23 mouse cellular contexts compared by ENCODE assay signal in the genomic region with DNA sequence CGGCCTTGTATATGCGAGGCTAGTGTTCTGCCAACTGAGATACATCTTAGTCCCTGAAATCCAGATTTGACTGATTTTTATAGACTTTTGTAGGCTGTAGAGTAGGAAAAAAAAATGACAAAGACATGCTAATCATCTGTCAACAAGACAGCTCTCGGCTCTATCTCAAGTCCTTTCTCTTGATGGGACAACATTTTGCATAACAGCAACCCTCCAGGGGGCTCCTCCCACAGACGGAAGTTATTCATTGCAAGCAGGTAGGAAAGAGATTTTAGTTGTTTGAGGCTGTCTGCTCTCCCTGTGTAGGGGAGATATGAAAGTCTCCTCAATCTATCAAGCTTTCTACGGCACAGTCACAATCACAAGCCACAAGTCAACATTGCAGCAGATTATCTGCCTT.
"Had no signal": no experiment of that assay in that cellular context is flagged by ENCODE, and none has a peak within 500 bp of the region (broad histone marks: within the 10 kb centered on the region; RNA-seq: fewer than 3 reads in every experiment).

No protein-coding gene starts in this region.

- ATAC-seq: hindbrain, embryonic 16.5 days; inflammation-experienced regulatory T-cells, adult 6 months; intestine, embryonic 15.5 days; intestine, postnatal 0 days; liver, embryonic 12.5 days had no signal

- H3K9ac ChIP-seq: heart, embryonic 12.5 days; hindbrain, embryonic 14.5 days; intestine, embryonic 15.5 days; limb, embryonic 13.5 days; limb, embryonic 15.5 days; liver, embryonic 12.5 days; liver, embryonic 14.5 days had no signal

- H3K4me1 ChIP-seq: heart, embryonic 12.5 days; liver, embryonic 12.5 days had no signal

- H3K36me3 ChIP-seq: heart, embryonic 10.5 days; heart, embryonic 12.5 days; intestine, embryonic 15.5 days; limb, embryonic 13.5 days; limb, embryonic 15.5 days; liver, embryonic 12.5 days had no signal

- H3K4me2 ChIP-seq: heart, embryonic 12.5 days; hindbrain, embryonic 14.5 days; intestine, embryonic 15.5 days; limb, embryonic 13.5 days; limb, embryonic 15.5 days; liver, embryonic 12.5 days had no signal

- DNase-seq: gastrocnemius, postnatal 14 days; gastrocnemius, postnatal 36 days; heart, adult 11 months; heart, postnatal 14 days; heart, postnatal 36 days; kidney, adult 18-20 months; kidney, adult 8-10 months; kidney, postnatal 10 days; kidney, postnatal 25 days; kidney, postnatal 4 days; left cerebral cortex, postnatal 4 days had no signal

- H3K4me3 ChIP-seq: heart, embryonic 10.5 days; heart, embryonic 12.5 days; intestine, embryonic 15.5 days; layer of hippocampus, adult 2 months; limb, embryonic 13.5 days; limb, embryonic 15.5 days; liver, embryonic 12.5 days had no signal

- H3K27me3 ChIP-seq: heart, embryonic 12.5 days; intestine, embryonic 15.5 days; limb, embryonic 13.5 days; limb, embryonic 15.5 days; liver, embryonic 12.5 days had no signal

- H3K9me3 ChIP-seq: heart, embryonic 10.5 days; heart, embryonic 12.5 days; intestine, embryonic 15.5 days; limb, embryonic 13.5 days; limb, embryonic 15.5 days; liver, embryonic 12.5 days had no signal

- H3K27ac ChIP-seq: heart, embryonic 10.5 days; hindbrain, embryonic 14.5 days; intestine, embryonic 15.5 days; layer of hippocampus, adult 2 months; limb, embryonic 13.5 days; limb, embryonic 15.5 days; liver, embryonic 12.5 days; liver, embryonic 14.5 days had no signal
